Mouse (Mus musculus) mature B cell (primary cell): Measurements from ENCODE around the gene Itm2b.

Experiments
- in situ Hi-C: fragments of 300-500 bp; cut with MboI; formaldehyde crosslinking; loops from 2 replicates; pipeline ENCODE4 v1.14.3; 2019

Gene Itm2b

DNA sequence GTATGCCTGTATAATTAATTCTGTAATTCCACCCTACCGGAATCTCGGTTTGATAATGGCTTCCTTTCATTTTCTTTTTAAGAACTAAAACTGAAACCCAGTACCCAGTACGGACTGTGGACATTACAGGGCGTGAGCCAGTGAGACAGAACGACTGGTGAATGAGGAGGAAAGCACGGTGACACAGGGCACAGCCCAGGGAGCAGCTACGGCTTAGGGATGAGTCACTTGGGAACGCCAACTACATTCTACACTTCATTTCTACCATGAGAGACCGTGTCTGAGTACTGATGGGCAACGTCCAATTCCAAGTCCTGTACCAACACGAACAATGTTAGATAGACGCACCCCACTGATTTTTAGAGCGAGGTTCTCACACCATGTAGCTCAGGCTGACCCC is 16.1 kb downstream of the Itm2b start:
- in situ Hi-C loops, result no loop called here

DNA sequence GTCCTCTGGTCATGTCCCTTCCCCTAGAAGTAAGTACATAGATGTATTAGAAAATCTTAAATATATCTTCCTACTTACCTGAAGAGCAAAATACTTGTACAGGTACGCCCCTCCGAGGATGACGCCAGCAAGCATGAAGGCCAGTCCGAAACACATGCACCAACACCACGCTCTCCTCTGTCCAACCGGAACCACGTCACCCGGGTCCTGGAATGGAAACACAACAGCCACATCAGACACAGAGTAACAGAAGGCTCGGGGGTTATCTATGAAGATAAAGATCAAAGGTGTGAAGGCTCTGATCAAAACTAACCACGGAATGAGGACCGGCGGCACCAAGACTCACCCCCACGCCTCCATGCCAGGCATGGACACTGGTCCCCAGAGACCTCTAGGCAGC is 16.9 kb downstream of the Itm2b start:
- in situ Hi-C loops, result no loop called here

DNA sequence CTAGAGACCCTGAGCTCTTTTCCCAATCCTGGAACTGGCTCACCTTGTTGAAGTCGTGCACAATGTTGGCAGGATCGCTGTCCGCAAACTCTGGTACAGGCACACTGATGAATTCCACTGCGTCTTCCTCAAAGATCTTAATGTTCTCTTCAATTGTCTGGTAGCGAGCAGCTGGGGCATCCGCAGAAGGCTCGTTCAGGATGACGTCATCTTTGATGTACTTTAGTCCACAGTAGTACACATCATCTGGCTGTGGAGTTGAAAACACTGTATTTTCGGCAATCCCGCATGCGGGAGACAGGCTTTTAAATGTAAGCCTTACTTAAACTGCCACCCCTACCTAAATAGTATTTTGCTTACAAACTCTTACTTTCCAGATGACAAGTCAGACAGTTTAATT is 18.8 kb downstream of the Itm2b start:
- in situ Hi-C loops, result no loop called here

DNA sequence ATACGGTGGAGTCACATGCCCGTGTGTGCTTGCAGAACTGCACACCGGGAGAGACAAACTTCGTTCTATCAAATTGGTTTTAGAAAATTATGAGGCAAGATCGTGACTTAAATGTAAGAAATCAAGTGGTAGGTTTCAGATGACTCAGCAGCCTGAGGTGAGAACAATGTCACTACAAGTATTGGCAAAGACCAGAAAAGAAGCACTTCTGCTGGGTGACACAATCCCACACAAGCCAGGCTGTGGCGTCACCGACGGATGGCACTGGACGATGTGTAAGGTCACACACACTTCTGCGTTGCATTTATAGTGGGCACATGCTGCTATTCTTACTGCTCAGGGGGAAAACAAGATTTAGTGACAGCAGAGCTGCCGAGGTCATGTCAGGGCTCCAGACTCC is 21.3 kb downstream of the Itm2b start:
- in situ Hi-C loops, result no loop called here

DNA sequence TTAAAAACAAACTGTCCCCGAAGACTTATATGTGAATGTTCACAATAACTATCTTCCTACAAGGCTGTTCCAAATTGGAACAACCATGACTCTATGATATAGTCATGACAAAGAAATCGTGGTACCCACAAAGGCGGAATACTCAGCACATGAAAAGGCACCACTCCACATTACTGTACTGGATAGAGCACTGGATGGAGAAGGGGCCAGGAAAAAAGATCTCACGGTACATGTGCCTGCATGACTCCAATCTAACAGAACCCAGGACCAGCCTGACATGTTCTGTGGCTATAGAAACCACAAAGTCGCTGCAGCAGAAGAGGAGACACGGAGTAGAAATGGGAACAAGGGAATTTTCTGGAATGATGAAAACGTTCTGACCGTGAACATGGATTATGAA is 30.4 kb downstream of the Itm2b start:
- in situ Hi-C loops, result no loop called here

DNA sequence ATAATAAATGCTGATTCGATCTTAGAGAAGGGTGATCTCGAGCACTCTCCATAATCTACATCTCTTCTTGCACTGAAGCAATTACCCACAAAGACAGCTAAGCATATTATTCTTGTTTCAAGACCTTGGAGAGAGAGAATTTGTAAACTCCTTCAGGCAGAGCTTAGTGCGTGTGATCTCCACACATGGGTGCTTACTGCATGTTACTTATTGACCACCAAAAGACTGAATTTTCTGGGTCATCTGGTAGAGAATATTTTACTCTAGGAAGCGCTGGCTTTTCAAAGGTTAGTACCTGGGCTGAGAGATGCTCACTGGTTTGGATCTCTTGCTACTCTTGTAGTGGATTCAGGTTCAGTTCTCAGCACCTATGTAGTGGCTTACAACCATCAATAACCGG is 34.0 kb downstream of the Itm2b start:
- in situ Hi-C loops, result no loop called here

DNA sequence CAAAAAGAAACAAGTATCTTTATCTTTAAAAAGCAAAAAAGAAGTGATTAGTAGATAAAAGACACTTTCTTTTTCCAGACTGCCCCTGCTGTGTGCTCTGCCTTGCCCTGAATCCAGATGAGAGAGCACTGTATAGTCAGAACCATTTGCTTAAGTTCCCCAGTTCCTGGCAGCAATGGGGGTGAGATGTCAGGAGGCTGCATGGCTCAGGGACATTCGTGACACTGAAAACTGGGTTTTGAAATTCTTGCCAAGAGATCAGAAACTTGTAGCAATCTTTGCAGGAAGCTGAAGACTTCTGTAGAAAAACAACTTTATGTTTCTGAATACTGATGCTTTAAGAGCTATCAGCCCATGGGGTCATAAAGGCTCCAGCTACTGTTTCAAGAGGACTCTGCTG is 35.1 kb downstream of the Itm2b start:
- in situ Hi-C loops, result no loop called here

DNA sequence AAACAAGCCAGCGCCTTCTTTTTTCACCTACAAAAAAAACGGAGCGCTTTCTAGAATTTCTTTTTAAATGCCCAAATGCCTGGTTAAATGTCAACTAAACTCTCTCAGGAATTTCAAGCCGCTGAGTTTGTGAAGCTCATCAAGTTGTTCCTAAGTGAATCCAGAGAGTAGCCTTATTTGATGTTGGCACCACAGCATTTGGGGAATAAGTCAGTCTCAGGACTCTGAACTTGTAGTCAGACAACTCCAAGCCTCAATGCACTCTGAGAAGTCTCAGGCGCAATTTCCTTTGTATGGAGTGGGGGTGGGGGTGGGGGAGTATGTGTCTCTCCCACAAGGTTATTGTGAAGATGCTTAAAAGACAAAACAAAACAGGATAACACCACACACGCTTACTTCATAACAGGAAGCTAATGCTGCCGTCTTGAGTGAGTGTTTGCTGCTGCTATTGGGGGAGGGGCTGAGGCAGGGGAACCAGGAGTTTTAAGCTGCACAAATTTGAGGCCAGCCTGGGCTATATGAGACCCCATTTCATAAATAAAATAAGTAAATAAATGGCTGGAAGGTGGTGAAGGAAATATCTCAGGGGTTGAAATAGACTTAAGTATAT is 35.9 kb downstream of the Itm2b start:
- in situ Hi-C loops, result no loop called here

DNA sequence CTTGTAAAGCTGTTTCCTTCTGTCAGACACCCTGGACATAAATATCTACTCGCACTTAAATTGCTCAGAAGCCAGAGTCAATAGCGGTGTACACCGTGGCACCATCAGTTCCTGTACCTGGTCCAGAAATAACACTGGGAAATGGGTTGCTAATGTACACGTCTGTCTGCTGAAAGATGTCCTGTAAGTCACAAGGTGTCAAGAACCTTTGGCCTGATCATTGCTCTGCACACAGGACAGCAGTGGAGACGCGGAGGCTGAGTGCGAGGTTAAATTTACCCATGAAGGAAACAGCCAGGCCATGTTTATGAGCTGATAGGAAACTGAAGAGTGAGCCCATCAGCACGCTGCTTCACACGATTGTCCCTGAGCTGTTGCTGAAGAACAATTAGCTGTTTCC is 37.8 kb downstream of the Itm2b start:
- in situ Hi-C loops, result no loop called here

DNA sequence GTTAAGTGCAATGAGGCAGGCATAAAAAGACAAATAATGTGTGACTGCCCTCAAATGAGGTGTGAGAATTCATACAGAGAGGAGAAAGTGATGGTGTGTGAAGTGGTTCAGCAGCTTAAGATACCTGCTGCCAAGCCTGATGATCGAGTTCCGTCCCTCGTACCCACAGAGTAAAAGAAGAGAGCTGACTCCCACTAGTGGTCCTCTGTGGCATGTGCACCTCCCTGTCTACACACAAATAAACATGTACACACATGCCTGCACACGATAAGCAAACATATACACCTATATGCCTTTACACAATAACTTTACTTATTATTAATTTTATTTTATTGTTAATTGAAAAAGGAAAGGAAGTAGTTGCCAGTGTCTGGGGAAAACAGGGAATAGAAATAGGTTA is 39.5 kb downstream of the Itm2b start:
- in situ Hi-C loops, result no loop called here

DNA sequence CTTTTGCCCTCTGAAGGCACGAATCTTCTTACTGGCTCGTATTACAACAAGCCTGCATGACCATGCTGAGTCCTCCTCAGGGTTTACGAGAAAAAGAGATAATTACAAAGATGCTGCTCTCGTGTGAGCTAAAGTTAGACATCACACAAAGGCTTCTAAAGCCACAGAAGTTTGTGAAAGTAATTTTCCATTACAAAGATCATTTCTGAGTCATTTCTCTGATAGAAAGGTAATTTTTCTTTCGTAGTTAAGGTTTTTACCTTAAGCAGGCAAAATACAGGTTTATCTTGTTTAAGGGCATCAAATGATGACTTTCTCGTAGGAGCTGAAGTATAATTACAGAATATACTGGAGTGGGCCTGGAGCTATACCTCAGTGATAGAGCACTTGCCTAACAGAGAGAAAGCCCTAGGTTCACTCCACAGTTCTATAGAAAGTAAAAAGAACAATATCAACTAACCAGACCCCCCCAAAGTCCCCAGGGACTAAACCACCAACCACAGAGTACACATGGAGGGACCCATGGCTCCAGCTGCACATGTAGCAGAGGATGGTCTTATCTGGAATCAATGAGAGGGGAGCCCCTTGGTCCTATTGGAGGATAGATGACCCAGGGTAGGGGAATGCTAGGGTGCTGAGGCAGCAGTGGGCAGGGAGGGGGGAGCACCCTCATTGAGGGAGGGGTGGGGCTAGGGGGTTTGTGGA is 44.9 kb downstream of the Itm2b start:
- in situ Hi-C loops, result no loop called here

DNA sequence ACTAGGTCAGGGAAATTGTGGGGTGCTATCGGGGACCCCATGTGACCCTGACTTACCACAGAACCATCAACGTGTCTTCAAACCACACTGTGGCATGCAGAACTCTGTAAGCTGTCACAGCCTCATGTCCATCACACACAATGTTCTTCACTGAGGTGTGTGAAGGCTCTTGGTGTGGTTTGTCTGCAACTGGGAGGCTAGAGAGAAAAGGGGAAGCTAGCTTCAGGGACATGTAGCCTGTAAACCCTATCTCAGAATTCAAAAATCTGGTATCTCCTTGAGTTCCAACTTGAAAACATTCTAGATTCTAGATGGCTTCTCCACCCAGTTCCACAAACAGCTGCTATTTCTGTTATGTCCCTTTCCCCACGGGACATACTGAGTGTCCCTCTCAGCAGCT is 45.5 kb downstream of the Itm2b start:
- in situ Hi-C loops, result no loop called here

DNA sequence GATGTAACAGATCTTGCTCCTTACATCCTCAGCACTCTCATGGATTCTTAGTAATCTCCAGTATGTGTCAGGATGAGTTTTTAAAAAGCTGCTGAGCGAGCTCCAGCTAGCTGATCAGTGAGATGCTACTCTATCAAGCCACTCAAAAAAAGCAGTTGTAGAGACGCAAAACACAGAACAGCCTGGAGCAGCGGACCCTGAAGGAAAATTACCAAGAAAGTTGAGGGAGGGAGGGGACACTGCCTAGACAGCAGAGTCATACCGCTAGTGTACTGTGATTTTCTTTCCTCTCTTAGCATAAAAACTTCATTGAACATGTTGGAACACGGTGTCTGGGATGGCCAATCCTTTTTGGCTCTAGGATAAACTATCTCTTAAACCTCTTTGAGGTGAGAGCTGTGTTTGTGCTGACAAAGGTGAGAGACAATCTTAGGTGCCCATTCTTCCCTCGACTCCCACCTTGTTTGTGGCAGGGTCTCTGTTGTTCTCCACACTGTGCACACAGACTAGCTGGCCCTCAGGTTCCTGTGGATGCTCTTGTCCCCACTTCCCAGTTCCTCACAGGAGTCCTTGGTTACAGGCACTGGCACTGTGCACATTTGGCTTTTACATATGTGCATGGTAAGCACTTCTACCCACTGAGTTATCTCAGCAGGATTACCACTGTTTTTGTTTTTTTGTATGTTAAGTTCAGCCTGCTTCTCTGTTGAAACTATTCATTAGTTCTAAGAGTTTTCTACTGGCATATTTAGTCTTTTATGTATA is 48.6 kb downstream of the Itm2b start:
- in situ Hi-C loops, result no loop called here

DNA sequence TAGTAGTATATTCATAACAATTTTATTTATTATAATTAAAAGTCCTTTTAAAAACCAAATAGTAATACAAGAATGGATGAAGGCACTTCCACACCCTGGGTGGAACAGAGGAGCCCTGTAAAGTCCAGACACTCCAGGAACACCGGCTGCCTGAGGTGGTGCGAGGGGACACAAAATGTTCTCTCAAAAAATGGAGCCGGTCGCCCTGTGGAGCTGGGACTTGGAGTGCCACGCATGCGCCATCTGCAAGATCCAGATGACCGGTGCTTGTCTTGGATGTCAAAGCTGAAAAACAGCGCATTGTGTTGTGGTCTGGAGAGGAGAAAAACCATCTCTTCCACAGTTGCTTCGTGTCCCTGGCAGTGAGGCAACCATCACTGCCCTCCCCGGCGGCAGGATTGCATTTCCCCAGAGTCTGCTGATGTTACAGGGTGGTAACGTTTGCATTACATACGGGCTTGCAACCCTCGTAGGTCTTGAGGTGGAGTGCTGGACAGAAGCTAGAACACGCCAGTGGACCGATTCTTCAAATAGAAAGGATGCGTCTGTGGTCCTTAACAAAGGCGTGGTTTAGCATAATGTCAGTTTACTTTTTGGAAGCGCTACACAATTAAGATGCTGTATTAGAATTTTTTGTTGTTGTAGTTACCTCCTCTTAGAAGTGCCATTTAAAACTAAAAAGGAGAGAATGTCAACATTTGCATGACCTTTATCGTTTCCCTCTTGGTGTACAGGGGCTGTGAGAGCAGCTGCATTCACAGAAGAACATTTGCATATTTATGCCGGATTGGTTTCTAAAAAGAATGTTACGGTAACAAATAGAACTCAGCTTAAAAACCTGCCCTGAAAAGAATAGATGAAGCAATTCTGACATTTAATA is 49.9 kb downstream of the Itm2b start:
- in situ Hi-C loops, result no loop called here

DNA sequence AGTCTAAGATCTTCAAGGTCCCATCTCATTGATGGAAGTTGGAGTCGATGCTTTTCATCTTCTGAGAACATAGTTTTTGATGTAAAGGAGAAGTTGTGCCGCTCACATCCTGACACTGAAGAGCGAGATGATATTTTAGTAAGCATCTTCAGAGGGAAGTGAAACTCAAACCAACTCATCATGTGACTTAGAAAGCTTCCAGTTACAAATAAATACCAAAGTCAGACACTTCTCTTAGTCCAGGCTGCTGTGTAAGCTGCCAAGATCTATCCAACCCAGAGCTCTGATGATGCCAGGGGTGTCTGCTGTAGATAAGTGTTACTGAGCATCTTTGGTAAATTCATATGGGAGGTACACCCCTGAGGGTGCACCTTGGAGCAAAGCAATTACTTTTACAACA is 51.2 kb downstream of the Itm2b start:
- in situ Hi-C loops, result no loop called here

DNA sequence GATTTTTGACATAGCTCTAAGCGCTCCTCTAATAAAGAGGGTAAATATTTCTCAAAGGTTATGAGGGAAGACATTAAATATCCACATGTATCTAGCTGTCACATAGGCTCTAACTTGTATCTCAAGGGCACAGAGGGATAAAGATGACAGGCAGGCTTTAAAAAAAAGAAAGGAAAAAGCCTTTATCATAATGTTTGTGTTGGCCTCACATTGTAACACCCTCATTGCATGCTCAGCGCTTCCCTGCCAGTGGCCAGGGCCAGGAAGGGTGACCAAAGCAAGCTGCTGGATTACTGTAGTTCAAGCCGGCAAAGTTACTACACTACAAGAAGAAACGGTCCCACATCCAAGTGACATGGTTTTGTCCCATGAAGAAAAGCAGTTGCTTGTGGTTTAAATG is 53.7 kb downstream of the Itm2b start:
- in situ Hi-C loops, result no loop called here

DNA sequence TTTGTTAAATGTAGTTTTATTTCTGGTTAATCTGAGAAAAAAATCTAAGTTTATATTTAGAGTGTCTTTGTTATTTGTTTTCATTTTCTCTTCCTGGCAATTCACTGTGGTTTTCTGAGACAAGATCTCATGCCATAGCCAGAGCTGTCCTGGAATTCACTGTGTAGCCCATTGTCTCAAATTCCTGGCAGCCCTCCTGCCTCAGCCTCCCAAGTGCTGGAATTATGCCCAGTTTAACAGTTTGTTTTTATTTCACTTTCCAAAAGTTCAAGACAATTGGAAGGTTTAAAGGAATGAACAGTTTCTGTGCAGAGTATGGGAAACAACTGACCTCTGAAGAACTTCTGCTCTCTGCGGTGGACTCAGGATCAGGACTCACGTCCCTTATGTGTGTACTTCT is 55.2 kb downstream of the Itm2b start:
- in situ Hi-C loops, result no loop called here

DNA sequence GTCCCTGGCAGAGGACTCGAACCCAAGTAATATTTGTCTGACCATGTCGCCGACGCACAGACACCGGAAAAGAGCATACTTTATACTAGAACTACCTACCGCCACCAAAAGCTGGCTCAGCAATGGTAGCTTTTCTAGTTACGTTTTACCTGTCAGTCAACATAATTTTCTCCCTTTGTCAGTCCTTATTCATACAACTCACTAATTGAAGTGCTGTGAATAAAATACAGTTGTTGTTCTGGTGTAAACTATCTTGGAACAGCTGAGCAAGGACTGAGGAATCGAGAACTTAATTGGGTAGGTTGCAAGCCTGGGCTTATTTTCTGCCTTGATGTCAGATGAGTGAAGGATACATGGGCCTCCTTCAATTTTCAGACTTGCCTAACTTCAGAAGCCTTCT is 58.6 kb downstream of the Itm2b start:
- in situ Hi-C loops, result no loop called here

DNA sequence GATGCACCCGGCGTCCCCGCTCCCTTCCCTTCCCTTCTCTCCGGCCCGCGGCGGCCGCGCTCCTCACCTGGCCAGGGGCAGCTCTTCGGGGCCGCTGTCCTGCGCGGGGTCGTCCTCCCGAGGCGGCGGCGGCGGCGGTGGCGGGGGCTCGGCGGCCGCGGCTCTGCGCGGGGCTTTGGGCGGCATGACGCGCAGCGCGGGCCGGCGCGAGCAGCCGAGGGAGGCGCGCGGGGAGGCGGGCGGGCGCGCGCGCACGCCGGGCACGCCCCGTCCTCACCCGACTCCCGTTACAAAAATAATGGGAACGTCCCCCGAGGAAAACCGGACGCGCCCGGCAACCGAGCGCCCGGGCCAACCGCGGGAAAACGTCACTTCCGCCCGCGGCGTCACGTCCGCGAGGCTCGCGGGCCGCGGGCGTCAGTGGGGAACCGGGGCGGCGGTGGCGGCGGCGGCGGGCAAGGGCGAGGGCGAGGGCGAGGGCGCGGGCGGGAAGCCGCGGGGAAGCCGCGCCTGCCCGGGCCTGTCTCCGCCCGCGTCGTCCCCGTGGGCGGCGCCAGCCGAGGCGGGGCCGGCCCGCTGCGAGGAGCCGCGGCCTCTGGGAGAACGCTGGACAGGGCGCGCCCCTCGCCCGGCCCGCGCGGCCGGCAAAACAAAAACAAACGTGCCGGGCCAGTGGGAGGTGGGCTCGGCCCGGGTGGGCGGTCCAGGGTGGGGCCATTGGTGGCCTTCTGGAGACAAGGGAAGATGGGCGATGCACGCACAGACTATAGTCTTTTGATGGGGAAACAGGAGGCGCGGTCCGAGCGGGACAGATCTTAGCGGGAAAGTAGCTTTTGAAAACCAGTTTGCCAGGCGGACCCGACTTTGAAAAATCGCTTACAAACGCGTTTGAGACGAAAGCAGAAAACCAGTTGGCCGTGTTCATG is 59.4 kb downstream of the Itm2b start, which contains the start of gene Rb1:
Gene Rb1, minus strand, starts transcription at position 367 of the 926 bp plus-strand sequence.
- in situ Hi-C loops, result no loop called here

DNA sequence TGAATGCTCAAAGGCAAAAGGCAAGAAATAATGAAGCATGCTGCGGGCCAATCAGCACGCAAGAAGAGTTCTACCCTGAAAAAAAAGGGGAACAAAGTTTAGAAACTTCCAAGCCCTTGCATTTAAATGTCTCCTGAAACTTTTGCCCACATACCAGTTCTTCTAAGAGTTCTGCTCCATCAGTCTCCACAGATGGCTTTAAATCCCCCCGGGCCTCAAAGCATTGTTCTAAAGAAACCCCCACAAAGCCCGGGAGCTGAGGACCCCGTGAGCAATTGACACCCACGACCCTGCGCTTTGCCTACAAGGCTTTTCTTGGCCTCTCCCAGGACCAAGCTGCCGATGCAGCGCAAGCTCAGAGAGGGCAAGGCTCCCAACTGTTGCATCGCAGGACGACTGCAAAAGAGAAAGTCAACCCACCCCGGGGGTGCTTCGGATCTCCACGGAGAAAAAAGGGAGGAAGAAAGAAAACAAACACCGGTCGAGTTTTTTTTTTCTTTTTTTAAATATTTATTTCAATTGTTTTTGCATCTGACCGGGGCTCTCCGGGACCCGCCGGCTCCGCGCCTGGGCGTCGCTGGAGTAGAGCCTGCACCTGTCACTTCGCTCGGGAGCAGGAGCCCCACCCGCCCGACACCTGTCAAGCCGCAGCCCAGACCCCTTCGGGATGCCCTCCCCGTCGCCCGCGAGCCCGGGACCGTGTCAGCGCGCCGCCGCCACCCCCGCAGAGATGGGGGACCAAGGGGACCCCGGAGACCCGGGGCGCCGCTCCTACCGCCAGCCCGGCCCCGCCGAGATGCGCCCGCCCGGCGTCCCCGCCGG is 60.2 kb downstream of the Itm2b start:
- in situ Hi-C loops, result no loop called here
